Mouse (Mus musculus): Measurements from ENCODE around the gene Kcnj14.

Gene Kcnj14

GRCm38 (mm10) chr7:45794971-45795370 lies 29.6 kb downstream of the Kcnj14 start:
- no peak for DNase-seq

GRCm38 (mm10) chr7:45793969-45794585 lies 30.5 kb downstream of the Kcnj14 start:
- no peak for DNase-seq

GRCm38 (mm10) chr7:45793240-45793639 lies 31.3 kb downstream of the Kcnj14 start:
- no peak for DNase-seq

- DNase-seq = no peak
Measured at GRCm38 (mm10) chr7:45791756-45792490, 32.7 kb downstream of the Kcnj14 start.

- no peak for DNase-seq
Measured at GRCm38 (mm10) chr7:45790721-45791120, 33.9 kb downstream of the Kcnj14 start.

GRCm38 (mm10) chr7:45787642-45788041 lies 36.9 kb downstream of the Kcnj14 start:
- no peak for DNase-seq

- no peak for DNase-seq
Measured at GRCm38 (mm10) chr7:45786661-45787413, 37.7 kb downstream of the Kcnj14 start.

- DNase-seq = no peak
Measured at GRCm38 (mm10) chr7:45786136-45786578, 38.4 kb downstream of the Kcnj14 start.

- DNase-seq = no peak
Measured at GRCm38 (mm10) chr7:45785388-45786135, 39.0 kb downstream of the Kcnj14 start.

- DNase-seq = peak; percentile 92
Measured at GRCm38 (mm10) chr7:45784524-45785372, 39.8 kb downstream of the Kcnj14 start, which contains the start of gene Sult2b1. Gene Sult2b1, minus strand, starts transcription at chr7:45784669.

GRCm38 (mm10) chr7:45783511-45784091 lies 41.0 kb downstream of the Kcnj14 start, which contains the start of gene Lmtk3:
Gene Lmtk3, plus strand, starts transcription at chr7:45783738.
- DNase-seq = peak; percentile 84

GRCm38 (mm10) chr7:45782271-45782670 lies 42.3 kb downstream of the Kcnj14 start:
- DNase-seq = no peak

- no peak for DNase-seq
Measured at GRCm38 (mm10) chr7:45779081-45779641, 45.4 kb downstream of the Kcnj14 start.

- no peak for DNase-seq
Measured at GRCm38 (mm10) chr7:45775237-45775636, 49.3 kb downstream of the Kcnj14 start.

- no peak for DNase-seq
Measured at GRCm38 (mm10) chr7:45771101-45771500, 53.5 kb downstream of the Kcnj14 start.

- DNase-seq = no peak
Measured at GRCm38 (mm10) chr7:45770427-45771082, 54.0 kb downstream of the Kcnj14 start.

- no peak for DNase-seq
Measured at GRCm38 (mm10) chr7:45767500-45767899, 57.1 kb downstream of the Kcnj14 start.

- DNase-seq = no peak
Measured at GRCm38 (mm10) chr7:45766764-45767163, 57.8 kb downstream of the Kcnj14 start.

Measured in right cerebral cortex, postnatal 25 days (tissue).